Mouse (Mus musculus) neural tube, embryonic 14.5 days (tissue): ENCODE measurements around the gene Sec31b. TPM values are rescaled to one million over a fixed set of nuclear protein-coding genes. Genes with fewer than 3 reads are reported as not detected.

Experiments
- ATAC-seq: fragments of 200-750 bp; cut with Nextera tagmentation; 2 replicates; pipeline ENCODE4 v1.8.0; 2017; ENCODE audit warnings: low read depth, mild to moderate bottlenecking, moderate TSS enrichment, moderate library complexity
- H3K27ac ChIP-seq: fragments of 300-500 bp; sonication (generic); 2 replicates; pipeline ENCODE4 v1.5.1; 2014; ENCODE audit warnings: low read depth, mild to moderate bottlenecking, control low read depth, low read length, moderate library complexity, mixed read lengths
- H3K27me3 ChIP-seq: fragments of 300-500 bp; sonication (generic); 2 replicates; pipeline ENCODE4 v1.6.1; 2014; ENCODE audit warnings: low read length; ENCODE audit not compliant: control insufficient read depth, insufficient read depth
- H3K36me3 ChIP-seq: fragments of 300-500 bp; sonication (generic); 2 replicates; pipeline ENCODE4 v1.6.1; 2014; ENCODE audit warnings: low read length, mixed read lengths; ENCODE audit not compliant: control insufficient read depth, insufficient read depth
- H3K4me1 ChIP-seq: fragments of 300-500 bp; sonication (generic); 2 replicates; pipeline ENCODE4 v1.6.1; 2014; ENCODE audit warnings: low read length; ENCODE audit not compliant: control insufficient read depth, insufficient read depth
- H3K4me2 ChIP-seq: fragments of 300-500 bp; sonication (generic); 2 replicates; pipeline ENCODE4 v1.6.1; 2014; ENCODE audit warnings: mild to moderate bottlenecking, low read depth, low read length, control low read depth
- H3K4me3 ChIP-seq: fragments of 300-500 bp; sonication (generic); 2 replicates; pipeline ENCODE4 v1.5.1; 2014; ENCODE audit warnings: low read depth, low read length, control low read depth, mixed read lengths
- H3K9ac ChIP-seq: fragments of 300-500 bp; sonication (generic); replicated peaks from 2 replicates; pipeline ENCODE4 v1.6.1; 2014; ENCODE audit warnings: low read depth, mild to moderate bottlenecking, control low read depth, low read length, mixed read lengths
- H3K9me3 ChIP-seq: fragments of 300-500 bp; sonication (generic); 2 replicates; pipeline ENCODE4 v1.6.1; 2016; ENCODE audit warnings: low read length; ENCODE audit not compliant: control insufficient read depth
- WGBS: fragments of 180-500 bp; shearing (Covaris S2); extraction: QIAGEN DNeasy Blood & Tissue Kit; methylation state at CpG from one replicate; pipeline ENCODE4 v1.1.7; 2014; 5-methylcytosine and 5-hydroxymethylcytosine counted together
- polyA plus RNA-seq: library from polyadenylated mRNA; unstranded; fragments of >200 nt; fragmentation: Nextera tagmentation; extraction: Ambion mirVana; gene quantifications from 2 replicates; pipeline ENCODE4 v1.2.1, GENCODE M21; 2014

The Sec31b gene
- polyA plus RNA-seq, 1 experiment from 2014 or later = 0.17 TPM

DNA sequence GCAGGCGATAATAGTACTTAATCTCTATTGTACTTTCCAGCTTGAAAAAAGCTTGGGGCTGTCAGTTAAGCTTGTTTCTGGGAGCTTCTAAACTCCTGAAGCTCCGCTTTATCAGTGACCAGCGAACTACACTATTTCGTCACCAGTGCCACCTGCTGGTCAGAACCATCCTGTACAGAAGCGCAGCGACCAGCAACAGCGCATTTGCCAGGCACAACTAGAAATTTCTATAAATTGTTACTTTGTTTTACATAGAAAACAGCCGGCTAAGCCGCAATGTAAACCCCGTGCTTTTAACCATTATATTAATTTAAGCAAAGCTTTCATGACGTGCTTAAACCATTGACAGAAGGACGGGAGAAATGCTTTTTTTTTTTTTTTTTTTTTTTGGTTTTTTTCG, 889 bp downstream of the Sec31b start:
- no peak overlapping the region for H3K27ac ChIP-seq
- no peaks in the 10 kb centered on the region for H3K27me3 ChIP-seq
- H3K36me3 ChIP-seq = no peaks in the 10 kb centered on the region; the same call in 1 of the 2 replicates
- no peaks in the 10 kb centered on the region for H3K4me1 ChIP-seq
- peak overlapping the region; percentile 72 for H3K4me2 ChIP-seq
- H3K9ac ChIP-seq = no peak overlapping the region
- WGBS = 3% methylated on average over 13 of the region's 13 CpGs
- no peak overlapping the region for H3K4me3 ChIP-seq
- ATAC-seq = no peak
- H3K9me3 ChIP-seq = no peaks in the 10 kb centered on the region

GRCm38 (mm10) chr19:44544372-44544771, 1.3 kb downstream of the Sec31b start:
- WGBS = 61% methylated on average over 10 of the region's 10 CpGs
- no peaks in the 10 kb centered on the region; the same call in 1 of the 2 replicates for H3K36me3 ChIP-seq
- no peaks in the 10 kb centered on the region for H3K27me3 ChIP-seq
- no peak overlapping the region for H3K27ac ChIP-seq
- H3K4me2 ChIP-seq = no peak overlapping the region
- no peak for ATAC-seq
- H3K9ac ChIP-seq = no peak overlapping the region
- H3K9me3 ChIP-seq = no peaks in the 10 kb centered on the region
- H3K4me1 ChIP-seq = no peaks in the 10 kb centered on the region
- no peak overlapping the region for H3K4me3 ChIP-seq

DNA sequence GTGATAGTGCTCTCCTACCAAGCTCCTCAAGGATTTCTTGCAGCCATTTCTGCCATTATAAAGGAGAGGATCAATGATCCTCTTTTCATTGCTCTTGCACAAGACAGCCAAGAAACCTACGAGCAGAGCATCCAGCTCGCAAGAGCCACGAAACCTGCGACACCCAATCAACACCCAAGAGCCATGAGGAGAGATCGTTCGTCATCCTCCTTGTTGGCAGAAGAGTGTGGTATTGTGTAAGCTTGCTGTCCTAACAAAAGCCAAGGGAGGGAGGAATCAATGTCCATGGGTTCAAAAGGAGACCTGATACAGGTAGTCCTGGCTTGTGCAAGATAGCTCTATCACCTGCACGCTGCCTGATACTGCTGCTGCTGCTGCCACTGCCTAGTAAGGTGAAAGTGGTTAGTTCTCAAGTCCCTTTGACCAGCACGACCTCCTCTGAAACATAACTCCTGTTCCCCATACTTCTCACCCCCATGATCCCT, 2.9 kb downstream of the Sec31b start:
- H3K36me3 ChIP-seq = no peaks in the 10 kb centered on the region
- H3K4me3 ChIP-seq = no peak overlapping the region
- H3K9ac ChIP-seq = no peak overlapping the region
- no peak overlapping the region for H3K27ac ChIP-seq
- no peak for ATAC-seq
- H3K9me3 ChIP-seq = no peaks in the 10 kb centered on the region
- H3K4me2 ChIP-seq = no peak overlapping the region
- no peaks in the 10 kb centered on the region for H3K4me1 ChIP-seq
- no peaks in the 10 kb centered on the region for H3K27me3 ChIP-seq
- whole genome bisulfite sequencing = 89% methylated on average over 8 of the region's 8 CpGs

GRCm38 (mm10) chr19:44537416-44537815, 8.2 kb downstream of the Sec31b start:
- no peak overlapping the region for H3K9ac ChIP-seq

DNA sequence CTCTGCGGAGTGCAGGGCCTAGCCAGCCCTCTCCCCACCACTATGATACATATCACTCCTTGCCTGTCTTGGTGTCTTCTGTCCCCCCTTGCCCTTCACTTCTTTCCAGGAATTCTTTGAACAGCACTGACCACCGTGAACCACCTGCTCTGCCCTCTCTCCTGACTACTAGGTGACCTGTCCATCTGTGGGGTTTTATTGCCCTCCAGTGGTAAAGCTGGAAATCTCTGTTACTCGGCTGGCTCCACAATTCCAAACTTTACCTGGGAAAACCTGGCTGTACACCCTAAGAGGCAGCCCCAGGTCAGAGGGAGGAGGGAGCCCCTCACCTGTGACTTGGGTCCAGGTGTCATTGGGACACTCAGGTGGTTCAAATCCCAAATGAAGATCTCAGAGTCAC, 10.3 kb downstream of the Sec31b start:
- Histone ChIP-seq H3K36me3 (no peaks in the 10 kb centered on the region), H3K9me3 (no peaks in the 10 kb centered on the region), H3K4me2 (no peak overlapping the region), H3K4me3 (no peak overlapping the region), H3K27ac (no peak overlapping the region), H3K27me3 (no peaks in the 10 kb centered on the region), H3K9ac (no peak overlapping the region), H3K4me1 (no peaks in the 10 kb centered on the region)
- ATAC-seq = no peak
- 38% methylated on average over 3 of the region's 3 CpGs for WGBS

More at GRCm38 (mm10) chr19:44537416-44537815, 8.2 kb downstream of the Sec31b start:
- Histone ChIP-seq H3K27me3 (no peaks in the 10 kb centered on the region), H3K36me3 (no peaks in the 10 kb centered on the region), H3K9me3 (no peaks in the 10 kb centered on the region), H3K4me3 (no peak overlapping the region), H3K4me1 (no peaks in the 10 kb centered on the region), H3K4me2 (no peak overlapping the region), H3K27ac (no peak overlapping the region)
- WGBS = 85% methylated on average over 8 of the region's 8 CpGs
- ATAC-seq = no peak

- Histone ChIP-seq H3K4me2 (no peak overlapping the region), H3K27me3 (no peaks in the 10 kb centered on the region), H3K9ac (no peak overlapping the region), H3K36me3 (no peaks in the 10 kb centered on the region), H3K4me3 (no peak overlapping the region), H3K9me3 (no peaks in the 10 kb centered on the region), H3K27ac (no peak overlapping the region), H3K4me1 (no peaks in the 10 kb centered on the region)
- WGBS = 90% methylated on average over 6 of the region's 6 CpGs
- no peak for ATAC-seq
These were observed 15.6 kb downstream of the Sec31b start for GRCm38 (mm10) chr19:44530018-44530417.

DNA sequence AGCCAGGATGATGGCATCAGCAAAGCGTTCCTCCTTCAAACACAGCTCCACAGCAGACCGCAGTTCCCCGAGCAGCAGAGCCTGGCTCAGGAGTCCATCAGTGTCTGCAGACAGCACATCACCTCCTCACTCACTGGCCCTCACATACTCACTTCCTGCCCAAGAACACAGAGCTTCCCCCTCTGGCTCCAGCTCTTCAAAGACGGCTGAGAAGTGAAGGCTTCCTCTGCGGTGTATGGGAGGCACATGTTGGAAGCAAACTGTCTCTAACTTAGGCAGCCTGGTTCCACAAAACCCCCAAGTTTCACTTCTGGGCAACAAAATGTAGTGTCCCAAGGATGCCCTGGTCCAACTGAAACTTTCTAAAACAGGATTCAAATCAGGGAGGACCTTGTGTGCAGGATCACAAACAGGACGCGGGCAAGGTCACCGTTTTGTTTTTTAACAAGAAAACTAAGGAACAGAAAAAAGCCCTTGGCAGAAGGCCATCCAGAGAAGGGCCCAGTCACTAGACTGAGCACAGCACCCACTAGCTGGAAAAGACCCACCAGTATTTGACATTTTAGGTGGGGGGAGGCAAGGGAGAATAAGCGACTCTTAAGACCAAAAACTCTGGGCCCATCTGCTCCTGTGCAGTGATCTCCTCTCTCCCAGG, 20.0 kb downstream of the Sec31b start:
- Histone ChIP-seq H3K36me3 (no peaks in the 10 kb centered on the region), H3K4me2 (no peak overlapping the region), H3K9me3 (no peaks in the 10 kb centered on the region), H3K27me3 (no peaks in the 10 kb centered on the region), H3K4me1 (no peaks in the 10 kb centered on the region), H3K9ac (no peak overlapping the region), H3K27ac (no peak overlapping the region), H3K4me3 (no peak overlapping the region)
- 87% methylated on average over 9 of the region's 9 CpGs for WGBS
- ATAC-seq = no peak

GRCm38 (mm10) chr19:44519152-44519551, 26.5 kb downstream of the Sec31b start:
- H3K27me3 ChIP-seq = peaks cover 5% of the 10 kb centered on the region; the same call in 1 of the 2 replicates
- no peak overlapping the region for H3K4me3 ChIP-seq
- no peaks in the 10 kb centered on the region for H3K36me3 ChIP-seq
- no peak overlapping the region for H3K4me2 ChIP-seq
- 0 out of 2 replicates have a peak, but pooled peaks cover 1% of the 10 kb centered on the region for H3K4me1 ChIP-seq
- H3K27ac ChIP-seq = no peak overlapping the region
- H3K9me3 ChIP-seq = no peaks in the 10 kb centered on the region
- WGBS = 12% methylated on average over 7 of the region's 7 CpGs
- ATAC-seq = no peak
- H3K9ac ChIP-seq = no peak overlapping the region

DNA sequence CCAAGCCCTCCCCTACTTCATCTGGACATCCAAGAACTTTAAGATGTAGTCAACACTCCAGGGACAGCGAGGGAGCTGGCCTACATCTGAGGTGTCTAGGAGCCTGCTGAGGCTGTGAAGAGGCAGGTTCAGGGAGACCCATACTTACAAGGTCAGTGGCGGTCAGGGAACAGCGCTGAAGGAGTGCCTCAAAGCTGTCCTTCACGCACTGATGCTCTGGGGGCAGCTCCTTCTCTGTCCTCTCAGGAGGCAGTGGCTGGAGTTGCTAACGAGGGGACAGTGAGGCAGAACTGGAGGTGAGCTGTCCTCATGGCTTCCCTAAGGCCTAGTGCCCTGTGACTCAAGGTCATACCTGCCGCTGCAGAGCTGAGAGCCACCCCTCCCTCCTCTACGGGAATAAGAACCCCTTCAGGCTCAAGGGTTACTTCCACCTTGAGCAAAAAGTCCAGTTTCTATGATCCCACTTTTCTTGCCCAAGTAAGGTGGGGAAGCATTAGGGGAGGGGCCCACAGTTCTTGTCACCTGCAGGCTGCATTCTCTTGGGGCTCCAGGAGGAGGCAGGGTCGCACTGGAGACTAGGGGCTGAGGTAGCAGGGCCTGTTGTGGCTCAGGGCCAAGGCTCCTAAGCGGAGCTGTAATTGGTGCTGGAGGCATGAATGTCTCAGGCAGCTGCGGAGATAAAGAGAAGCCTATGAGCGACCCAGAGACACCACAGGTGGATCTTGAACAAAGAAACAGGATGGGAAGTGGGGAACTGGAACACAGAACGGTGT, 27.5 kb downstream of the Sec31b start:
- H3K4me3 ChIP-seq = no peak overlapping the region
- WGBS = 55% methylated on average over 12 of the region's 12 CpGs
- H3K36me3 ChIP-seq = no peaks in the 10 kb centered on the region
- peaks cover 8% of the 10 kb centered on the region; the same call in 1 of the 2 replicates for H3K27me3 ChIP-seq
- 0 out of 2 replicates have a peak, but pooled peaks cover 3% of the 10 kb centered on the region for H3K4me1 ChIP-seq
- no peaks in the 10 kb centered on the region for H3K9me3 ChIP-seq
- no peak for ATAC-seq
- H3K4me2 ChIP-seq = no peak overlapping the region
- no peak overlapping the region for H3K9ac ChIP-seq
- H3K27ac ChIP-seq = no peak overlapping the region
